Mouse (Mus musculus): ENCODE results near the gene Gpbar1. TPM values are rescaled to one million over a fixed set of nuclear protein-coding genes. Genes with fewer than 3 reads are reported as not detected.

Gene Gpbar1
- total RNA-seq, 2 experiments from 2014 or later = not detected

GRCm38 (mm10) chr1:74303509-74304338 lies 25.4 kb downstream of the Gpbar1 start:
- peak overlapping the region; percentile 65 for H3K4me3 ChIP-seq
- DNase-seq (ENCODE audit: low spot score in 2 of 2) = peak in 1 of 2 experiments; percentile 56
- peak; percentile 36; the same call in 1 of the 2 replicates for TF ChIP-seq CTCF (conservative IDR thresholded peaks at IDR 0.05)
- peak overlapping the region; percentile 91 for H3K27ac ChIP-seq

- Histone ChIP-seq H3K4me3 (peak overlapping the region; percentile 65), H3K27ac (peak overlapping the region; percentile 91)
- no peak for DNase-seq (ENCODE audit: low spot score in 2 of 2)
- no peak for TF ChIP-seq CTCF (conservative IDR thresholded peaks at IDR 0.05)
Observed at GRCm38 (mm10) chr1:74304339-74304790, 26.0 kb downstream of the Gpbar1 start.

GRCm38 (mm10) chr1:74304946-74305345 lies 26.6 kb downstream of the Gpbar1 start:
- DNase-seq (ENCODE audit: low spot score in 2 of 2) = no peak
- no peak overlapping the region for H3K27ac ChIP-seq
- H3K4me3 ChIP-seq = no peak overlapping the region
- TF ChIP-seq CTCF (conservative IDR thresholded peaks at IDR 0.05) = no peak

GRCm38 (mm10) chr1:74305522-74305921 lies 27.2 kb downstream of the Gpbar1 start, which contains the start of gene Tmbim1:
Tmbim1 (minus strand) TSS chr1:74305622.
- no peak for TF ChIP-seq CTCF (conservative IDR thresholded peaks at IDR 0.05)
- Histone ChIP-seq H3K4me3 (peak within 1 kb of the TSS; percentile 65), H3K27ac (peak within 1 kb of the TSS; percentile 91)
- no peak for DNase-seq (ENCODE audit: low spot score in 2 of 2)

- TF ChIP-seq CTCF (conservative IDR thresholded peaks at IDR 0.05) = no peak
- DNase-seq (ENCODE audit: low spot score in 2 of 2) = no peak
- no peak overlapping the region for H3K4me3 ChIP-seq
Observed at GRCm38 (mm10) chr1:74307146-74307545, 28.8 kb downstream of the Gpbar1 start.

GRCm38 (mm10) chr1:74308001-74308964 lies 29.9 kb downstream of the Gpbar1 start:
- H3K4me3 ChIP-seq = no peak overlapping the region
- no peak overlapping the region for H3K27ac ChIP-seq
- no peak for DNase-seq (ENCODE audit: low spot score in 2 of 2)
- TF ChIP-seq CTCF (conservative IDR thresholded peaks at IDR 0.05) = no peak

More at GRCm38 (mm10) chr1:74307146-74307545, 28.8 kb downstream of the Gpbar1 start:
- H3K27ac ChIP-seq = no peak overlapping the region

GRCm38 (mm10) chr1:74309767-74310166 lies 31.4 kb downstream of the Gpbar1 start:
- no peak for DNase-seq (ENCODE audit: low spot score in 2 of 2)
- Histone ChIP-seq H3K27ac (no peak overlapping the region), H3K4me3 (no peak overlapping the region)
- TF ChIP-seq CTCF (conservative IDR thresholded peaks at IDR 0.05) = no peak

- peak; percentile 96 for TF ChIP-seq CTCF (conservative IDR thresholded peaks at IDR 0.05)
- DNase-seq (ENCODE audit: low spot score in 2 of 2) = peak; percentile 79 to 86
- Histone ChIP-seq H3K27ac (peak overlapping the region; percentile 19; the same call in 1 of the 2 replicates), H3K4me3 (no peak overlapping the region)
Observed at GRCm38 (mm10) chr1:74313049-74313692, 34.8 kb downstream of the Gpbar1 start.

- Histone ChIP-seq H3K27ac (peak overlapping the region; percentile 2; the same call in 1 of the 2 replicates), H3K4me3 (no peak overlapping the region)
- DNase-seq (ENCODE audit: low spot score in 2 of 2) = no peak
- TF ChIP-seq CTCF (conservative IDR thresholded peaks at IDR 0.05) = no peak
Observed at GRCm38 (mm10) chr1:74314796-74315195, 36.4 kb downstream of the Gpbar1 start.

- TF ChIP-seq CTCF (conservative IDR thresholded peaks at IDR 0.05) = no peak
- Histone ChIP-seq H3K27ac (no peak overlapping the region), H3K4me3 (no peak overlapping the region)
- DNase-seq (ENCODE audit: low spot score in 2 of 2) = no peak
Observed at GRCm38 (mm10) chr1:74316114-74316827, 37.9 kb downstream of the Gpbar1 start.

GRCm38 (mm10) chr1:74318711-74319110 lies 40.4 kb downstream of the Gpbar1 start:
- H3K27ac ChIP-seq = no peak overlapping the region
- no peak for DNase-seq (ENCODE audit: low spot score in 2 of 2)
- H3K4me3 ChIP-seq = no peak overlapping the region
- TF ChIP-seq CTCF (conservative IDR thresholded peaks at IDR 0.05) = no peak

- Histone ChIP-seq H3K27ac (no peak overlapping the region), H3K4me3 (no peak overlapping the region)
- TF ChIP-seq CTCF (conservative IDR thresholded peaks at IDR 0.05) = no peak
- DNase-seq (ENCODE audit: low spot score in 2 of 2) = no peak
Observed at GRCm38 (mm10) chr1:74321396-74321795, 43.0 kb downstream of the Gpbar1 start.
